Mouse (Mus musculus) heart, embryonic 13.5 days (tissue): ENCODE measurements around the gene Itpka. TPM values are rescaled to one million over a fixed set of nuclear protein-coding genes. Genes with fewer than 3 reads are reported as not detected.
A peak's percentile ranks its signal among the peaks of the same experiment; 100 is the strongest.

Experiments
- ATAC-seq: fragments of 200-750 bp; cut with Nextera tagmentation; 2 replicates; pipeline ENCODE4 v1.8.0; 2017; ENCODE audit warnings: moderate TSS enrichment; ENCODE audit not compliant: insufficient number of reproducible peaks, low FRiP score, low TSS enrichment; ENCODE audit errors: extremely low read depth
- H3K27ac ChIP-seq: fragments of 300-500 bp; sonication (generic); replicated peaks from 2 replicates; pipeline ENCODE4 v1.5.1; 2015; ENCODE audit warnings: moderate library complexity, mild to moderate bottlenecking, inconsistent platforms
- H3K27me3 ChIP-seq: fragments of 300-500 bp; sonication (generic); replicated peaks from 2 replicates; pipeline ENCODE4 v1.6.1; 2015; ENCODE audit warnings: mild to moderate bottlenecking, inconsistent platforms
- H3K36me3 ChIP-seq: fragments of 300-500 bp; sonication (generic); 2 replicates; pipeline ENCODE4 v1.6.1; 2015; ENCODE audit warnings: mild to moderate bottlenecking, inconsistent platforms
- H3K4me1 ChIP-seq: fragments of 300-500 bp; sonication (generic); 2 replicates; pipeline ENCODE4 v1.6.1; 2015; ENCODE audit warnings: inconsistent platforms
- H3K4me2 ChIP-seq: fragments of 300-500 bp; sonication (generic); 2 replicates; pipeline ENCODE4 v1.6.1; 2015; ENCODE audit warnings: inconsistent platforms, mild to moderate bottlenecking, moderate library complexity
- H3K4me3 ChIP-seq: fragments of 300-500 bp; sonication (generic); 2 replicates; pipeline ENCODE4 v1.5.1; 2015; ENCODE audit warnings: moderate library complexity, mild to moderate bottlenecking, inconsistent platforms
- H3K9ac ChIP-seq: fragments of 300-500 bp; sonication (generic); 2 replicates; pipeline ENCODE4 v1.6.1; 2015; ENCODE audit warnings: inconsistent platforms, mild to moderate bottlenecking, moderate library complexity
- H3K9me3 ChIP-seq: fragments of 300-500 bp; sonication (generic); 2 replicates; pipeline ENCODE4 v1.6.1; 2016; ENCODE audit warnings: inconsistent platforms
- WGBS: fragments of 180-500 bp; shearing (Covaris S2); methylation state at CpG from one replicate; pipeline ENCODE4 v1.1.7; 2015; ENCODE audit warnings: mixed read lengths; 5-methylcytosine and 5-hydroxymethylcytosine counted together
- polyA plus RNA-seq: library from polyadenylated mRNA; unstranded; fragments of >200 nt; fragmentation: Nextera tagmentation; extraction: Ambion mirVana; gene quantifications from 2 replicates; pipeline ENCODE4 v1.2.1, GENCODE M21; 2015

Gene Itpka
- polyA plus RNA-seq, 1 experiment from 2014 or later, result 1.8 TPM

- peak overlapping the region; percentile 80 for H3K4me3 ChIP-seq
- H3K27me3 ChIP-seq, result peaks cover 53% of the 10 kb centered on the region
- H3K9ac ChIP-seq, result peak overlapping the region; percentile 92
- no peaks in the 10 kb centered on the region for H3K9me3 ChIP-seq
- H3K27ac ChIP-seq, result peak overlapping the region; percentile 32; the same call in 1 of the 2 replicates
- WGBS, result 0% methylated on average over 27 of the region's 89 CpGs
- H3K4me2 ChIP-seq, result peak overlapping the region; percentile 99
- H3K36me3 ChIP-seq, result no peaks in the 10 kb centered on the region
- ATAC-seq, result peak; percentile 50; the same call in 1 of the 2 replicates
- H3K4me1 ChIP-seq, result peaks cover 57% of the 10 kb centered on the region
Measured at GRCm38 (mm10) chr2:119799181-119799960, 57.2 kb downstream of the Itpka start.

GRCm38 (mm10) chr2:119799961-119800550 is 57.9 kb downstream of the Itpka start:
- peak overlapping the region; percentile 92 for H3K9ac ChIP-seq
- WGBS, result 3% methylated on average over 24 of the region's 27 CpGs
- H3K27me3 ChIP-seq, result peaks cover 51% of the 10 kb centered on the region
- no peaks in the 10 kb centered on the region for H3K36me3 ChIP-seq
- H3K9me3 ChIP-seq, result no peaks in the 10 kb centered on the region
- no peak for ATAC-seq
- H3K4me1 ChIP-seq, result peaks cover 64% of the 10 kb centered on the region
- H3K4me3 ChIP-seq, result peak overlapping the region; percentile 80
- peak overlapping the region; percentile 99 for H3K4me2 ChIP-seq
- H3K27ac ChIP-seq, result peak overlapping the region; percentile 32; the same call in 1 of the 2 replicates

Other genes starting within 250 kb of the Itpka start
- gene Exd1, start 194.7 kb upstream of the Itpka start, polyA plus RNA-seq, result 0.13 and 0.20 TPM in 2 replicates
- gene Chp1, start 194.6 kb upstream of the Itpka start, polyA plus RNA-seq, result 40.6 and 46.4 TPM in 2 replicates
- gene Nusap1, start 124.0 kb upstream of the Itpka start, polyA plus RNA-seq, result 43.6 and 46.0 TPM in 2 replicates
- 20.4 and 22.8 TPM in 2 replicates for gene Oip5, start 123.9 kb upstream of the Itpka start, polyA plus RNA-seq
- gene Ndufaf1, start 79.5 kb upstream of the Itpka start, polyA plus RNA-seq, result 49.0 and 53.0 TPM in 2 replicates
- 21.6 and 25.6 TPM in 2 replicates for gene Rtf1, start 67.3 kb upstream of the Itpka start, polyA plus RNA-seq
- 0.10 and 0.19 TPM in 2 replicates for gene Ltk, start 18.1 kb downstream of the Itpka start, polyA plus RNA-seq
- gene Rpap1, start 45.2 kb downstream of the Itpka start, polyA plus RNA-seq, result 17.6 and 19.4 TPM in 2 replicates
- 7.3 and 7.9 TPM in 2 replicates for gene Tyro3, start 55.4 kb downstream of the Itpka start, polyA plus RNA-seq
- 15.4 and 17.7 TPM in 2 replicates for gene Mga, start 154.9 kb downstream of the Itpka start, polyA plus RNA-seq
- gene Mapkbp1, start 230.4 kb downstream of the Itpka start, polyA plus RNA-seq, result 1.5 and 1.8 TPM in 2 replicates